In genomic region chr13:20138466-20138865, GRCm38 (mm10) we compare ENCODE assay signal across 18 mouse cellular contexts. TPM values are rescaled to one million over a fixed set of nuclear protein-coding genes. Genes with fewer than 3 reads are reported as not detected.
DNase-seq lines count a peak whose midpoint lies in the region; ATAC-seq lines count a peak whose summit lies in the region.
"Had no signal": no experiment of that assay in that cellular context is flagged by ENCODE, and none has a peak within 500 bp of the region (broad histone marks: within the 10 kb centered on the region; RNA-seq: fewer than 3 reads in every experiment).

No protein-coding gene starts in this region.

- ATAC-seq in common myeloid progenitor, adult 5-6 weeks (replicated peaks; ENCODE audit: low read depth, poor library complexity, severe bottlenecking): peak; percentile 75
- peak; percentile 92 for ATAC-seq in liver, embryonic 13.5 days (ENCODE audit: low read depth)

- H3K4me1 ChIP-seq in liver, embryonic 13.5 days (replicated peaks): peaks cover 37% of the 10 kb centered on the region

- 14% methylated on average over 3 of the region's 3 CpGs for WGBS in liver, embryonic 13.5 days (ENCODE audit: insufficient replicate concordance)

- no peaks in the 10 kb centered on the region for H3K36me3 ChIP-seq in liver, embryonic 13.5 days
- H3K36me3 ChIP-seq: embryonic facial prominence, embryonic 15.5 days; hindbrain, embryonic 15.5 days; midbrain, embryonic 12.5 days had no signal

- no peak overlapping the region for H3K9ac ChIP-seq in liver, embryonic 13.5 days
- H3K9ac ChIP-seq: embryonic facial prominence, embryonic 15.5 days; forebrain, embryonic 13.5 days; hindbrain, embryonic 15.5 days; midbrain, embryonic 12.5 days had no signal

- peak; percentile 28 for DNase-seq in kidney, postnatal 10 days
- no peak for DNase-seq in kidney, adult 18-20 months
- peak; percentile 67 for DNase-seq in 416B (ENCODE audit: low read depth)
- DNase-seq in liver, embryonic 13.5 days: no peak
- DNase-seq in layer of hippocampus, adult 9-11 months: no peak
- no peak for DNase-seq in thymus, postnatal 14 days
- DNase-seq: adrenal gland, adult 8-10 months; cerebellum, adult 11-12 months; heart, adult 18-20 months; kidney, adult 8-10 months; left cerebral cortex, postnatal 4 days; retina, postnatal 1 day had no signal

- no peak overlapping the region for H3K4me3 ChIP-seq in liver, embryonic 13.5 days (replicated peaks)
- H3K4me3 ChIP-seq: embryonic facial prominence, embryonic 15.5 days; forebrain, embryonic 13.5 days; hindbrain, embryonic 15.5 days; midbrain, embryonic 12.5 days; myocyte had no signal

- H3K27ac ChIP-seq in liver, embryonic 13.5 days: no peak overlapping the region
- H3K27ac ChIP-seq: embryonic facial prominence, embryonic 15.5 days; forebrain, embryonic 13.5 days; hindbrain, embryonic 15.5 days; midbrain, embryonic 12.5 days had no signal

- H3K27me3 ChIP-seq in liver, embryonic 13.5 days: peaks cover 32% of the 10 kb centered on the region; the same call in 1 of the 2 replicates
- H3K27me3 ChIP-seq: embryonic facial prominence, embryonic 15.5 days; hindbrain, embryonic 15.5 days; midbrain, embryonic 12.5 days had no signal

- no peaks in the 10 kb centered on the region for H3K9me3 ChIP-seq in liver, embryonic 13.5 days (replicated peaks)
- H3K9me3 ChIP-seq: embryonic facial prominence, embryonic 15.5 days; forebrain, embryonic 13.5 days; hindbrain, embryonic 15.5 days; midbrain, embryonic 12.5 days had no signal

- no peak overlapping the region for H3K4me2 ChIP-seq in liver, embryonic 13.5 days
- H3K4me2 ChIP-seq: embryonic facial prominence, embryonic 15.5 days; forebrain, embryonic 13.5 days; hindbrain, embryonic 15.5 days; midbrain, embryonic 12.5 days had no signal

RNA-seq across cellular contexts. Expression of gene Elmo1, which starts 48.1 kb away (rescaled TPM):
- 68.5 and 75.3 TPM in 2 replicates for total RNA-seq in common myeloid progenitor, adult 5-6 weeks (2017)
- polyA plus RNA-seq in liver, embryonic 13.5 days (2015; fragmentation: Nextera tagmentation; extraction: Ambion mirVana): 3.1 and 4.1 TPM in 2 replicates

Comparison
In these comparisons a context has a peak if more than half of its experiments do, and no peak if none do; other contexts are left out.
1. DNase-seq: peak in kidney, postnatal 10 days (single experiment) and 416B (single experiment); none in kidney, adult 18-20 months (single experiment), liver, embryonic 13.5 days (single experiment), layer of hippocampus, adult 9-11 months (single experiment) and thymus, postnatal 14 days (single experiment).